Mouse (Mus musculus): ENCODE measurements at regions not wholly inside any gene's neighbourhood (a gene's known extent, or its start where the extent isn't known, plus 50 kb on each side); places are given as distances from the start of the nearest gene placed in this dataset.
"Not testable (repeated sequence)": the region's sequence is repeated elsewhere in the genome, so short reads cannot be mapped to it uniquely, and the experiment has no call there.

DNA sequence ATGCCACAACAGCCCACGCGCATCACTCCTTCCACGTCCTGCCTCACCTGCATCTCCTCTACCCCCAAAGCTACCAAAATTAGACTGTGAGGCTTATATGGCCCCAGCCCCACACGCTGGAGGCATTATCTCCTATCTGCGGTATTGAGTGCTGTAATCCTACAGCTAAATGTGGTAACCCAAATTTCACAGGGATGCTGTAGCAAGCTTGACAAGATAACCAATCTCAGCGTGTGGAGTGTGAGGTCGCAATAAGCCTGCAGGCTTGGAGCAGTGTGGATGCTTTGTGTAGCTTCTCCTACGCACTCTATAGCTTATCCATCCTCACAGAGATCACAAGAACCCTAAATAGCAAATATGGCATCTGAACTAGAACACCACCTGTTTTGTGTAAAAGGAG, 251.2 kb upstream of the Kcnh8 start:
- H3K36me3 ChIP-seq (ENCODE audit: control insufficient read depth, insufficient read depth, low read length): no peaks in the 10 kb centered on the region
- no peak for ATAC-seq (ENCODE audit: low read depth)
- no peak overlapping the region for H3K9ac ChIP-seq (ENCODE audit: low read length)
- H3K4me1 ChIP-seq (replicated peaks; ENCODE audit: control insufficient read depth, insufficient read depth, low read length): no peaks in the 10 kb centered on the region
- WGBS: 79% methylated on average over 8 of the region's 8 CpGs
- H3K27me3 ChIP-seq (ENCODE audit: control insufficient read depth, insufficient read depth, low read depth, low read length): no peaks in the 10 kb centered on the region
- H3K4me2 ChIP-seq (ENCODE audit: low read depth, low read length): no peak overlapping the region
- no peak overlapping the region for H3K4me3 ChIP-seq (ENCODE audit: low read length)
- no peak overlapping the region for H3K27ac ChIP-seq (ENCODE audit: low read length)
- H3K9me3 ChIP-seq (ENCODE audit: control insufficient read depth, low read length): no peaks in the 10 kb centered on the region

- H3K27me3 ChIP-seq (ENCODE audit: control insufficient read depth, insufficient read depth, low read depth, low read length): no peaks in the 10 kb centered on the region
- H3K36me3 ChIP-seq (ENCODE audit: control insufficient read depth, insufficient read depth, low read length): no peaks in the 10 kb centered on the region
- no peak for ATAC-seq (ENCODE audit: low read depth)
- no peaks in the 10 kb centered on the region for H3K9me3 ChIP-seq (ENCODE audit: control insufficient read depth, low read length)
- H3K4me2 ChIP-seq (ENCODE audit: low read depth, low read length): no peak overlapping the region
- no peak overlapping the region for H3K4me3 ChIP-seq (ENCODE audit: low read length)
- H3K27ac ChIP-seq (ENCODE audit: low read length): no peak overlapping the region
- H3K9ac ChIP-seq (ENCODE audit: low read length): no peak overlapping the region
- H3K4me1 ChIP-seq (replicated peaks; ENCODE audit: control insufficient read depth, insufficient read depth, low read length): no peaks in the 10 kb centered on the region
Observed at GRCm38 (mm10) chr17:52350696-52351095, 251.8 kb upstream of the Kcnh8 start.

DNA sequence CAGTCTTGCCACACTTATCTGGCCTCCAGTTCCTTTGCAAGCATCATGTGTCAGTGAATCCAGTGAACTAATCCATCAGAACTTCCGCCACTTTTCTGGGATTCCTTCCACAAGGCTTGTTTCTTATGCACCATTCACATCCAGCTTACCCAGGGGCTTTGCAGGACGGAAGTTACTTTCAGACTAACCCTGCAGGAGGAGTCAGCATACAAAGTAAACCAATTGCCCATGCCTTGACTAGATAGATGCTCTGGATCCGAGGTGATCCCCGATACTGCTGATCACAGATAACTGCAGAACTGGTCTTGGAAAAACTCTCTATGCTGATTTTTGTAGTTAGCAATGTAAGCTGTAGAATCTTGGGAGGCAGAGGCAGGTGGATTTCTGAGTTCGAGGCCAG, 252.6 kb upstream of the Kcnh8 start:
- no peak for ATAC-seq (ENCODE audit: low read depth)
- H3K4me3 ChIP-seq (ENCODE audit: low read length): no peak overlapping the region
- no peak overlapping the region for H3K4me2 ChIP-seq (ENCODE audit: low read depth, low read length)
- H3K9ac ChIP-seq (ENCODE audit: low read length): no peak overlapping the region
- no peaks in the 10 kb centered on the region for H3K4me1 ChIP-seq (replicated peaks; ENCODE audit: control insufficient read depth, insufficient read depth, low read length)
- H3K36me3 ChIP-seq (ENCODE audit: control insufficient read depth, insufficient read depth, low read length): no peaks in the 10 kb centered on the region
- no peaks in the 10 kb centered on the region for H3K9me3 ChIP-seq (ENCODE audit: control insufficient read depth, low read length)
- H3K27me3 ChIP-seq (ENCODE audit: control insufficient read depth, insufficient read depth, low read depth, low read length): no peaks in the 10 kb centered on the region
- 76% methylated on average over 5 of the region's 5 CpGs for WGBS
- H3K27ac ChIP-seq (ENCODE audit: low read length): no peak overlapping the region

DNA sequence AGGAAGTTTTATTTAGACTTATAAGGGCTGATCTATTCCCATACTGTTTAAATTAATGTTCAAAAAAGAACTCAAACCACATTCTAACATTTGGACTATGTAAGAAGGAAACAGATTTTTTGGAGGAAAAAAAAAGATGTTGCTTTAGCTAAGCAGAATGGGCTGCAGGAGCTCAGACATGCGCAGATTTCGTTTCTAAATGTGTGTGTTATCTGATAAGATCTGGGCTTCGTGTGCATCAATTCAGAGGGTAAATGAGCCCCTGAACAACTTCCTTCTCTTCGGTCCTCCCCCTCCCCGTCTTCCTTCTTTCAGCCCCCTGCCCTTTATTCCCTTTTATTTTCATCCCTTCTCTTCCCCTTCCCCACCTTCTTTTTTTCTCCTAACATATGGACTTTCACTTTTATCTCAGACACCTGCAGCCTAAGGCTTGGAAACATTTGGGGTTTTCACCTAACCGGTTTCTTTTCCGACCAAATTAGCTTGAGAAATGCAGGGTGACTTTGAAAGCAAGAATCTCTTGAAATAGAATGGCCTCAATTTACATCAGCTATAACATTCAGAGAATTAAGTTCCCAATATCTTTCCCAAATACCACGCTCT, 253.9 kb upstream of the Kcnh8 start:
- no peaks in the 10 kb centered on the region for H3K36me3 ChIP-seq (ENCODE audit: control insufficient read depth, insufficient read depth, low read length)
- no peak overlapping the region for H3K4me3 ChIP-seq (ENCODE audit: low read length)
- ATAC-seq (ENCODE audit: low read depth): no peak
- no peak overlapping the region for H3K9ac ChIP-seq (ENCODE audit: low read length)
- no peaks in the 10 kb centered on the region for H3K27me3 ChIP-seq (ENCODE audit: control insufficient read depth, insufficient read depth, low read depth, low read length)
- H3K27ac ChIP-seq (ENCODE audit: low read length): no peak overlapping the region
- H3K4me2 ChIP-seq (ENCODE audit: low read depth, low read length): no peak overlapping the region
- no peaks in the 10 kb centered on the region for H3K4me1 ChIP-seq (replicated peaks; ENCODE audit: control insufficient read depth, insufficient read depth, low read length)
- WGBS: 49% methylated on average over 8 of the region's 8 CpGs
- H3K9me3 ChIP-seq (ENCODE audit: control insufficient read depth, low read length): no peaks in the 10 kb centered on the region

DNA sequence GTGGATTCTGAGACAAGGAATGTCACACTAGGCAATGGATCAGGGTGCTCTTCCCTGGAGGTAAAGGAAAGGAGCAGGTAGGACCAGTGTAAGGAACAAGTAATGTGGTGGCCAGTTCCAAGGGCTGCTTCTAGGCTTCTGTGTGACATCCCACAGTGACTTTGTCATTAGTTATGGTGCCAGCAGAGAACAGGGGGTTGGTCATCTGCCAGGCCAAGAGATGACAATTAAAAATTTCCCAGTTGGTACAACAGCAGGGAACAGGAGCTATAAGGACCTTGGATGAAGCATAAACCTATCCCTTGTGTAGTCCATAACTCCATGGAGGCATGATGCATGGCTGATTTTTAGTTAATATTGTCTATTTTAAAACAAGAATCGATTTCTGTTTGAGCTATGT, 281.9 kb upstream of the Kcnh8 start:
- 59% methylated on average over 1 of the region's 1 CpGs for WGBS
- Histone ChIP-seq H3K4me2 (ENCODE audit: low read depth, low read length) (no peak overlapping the region), H3K27me3 (ENCODE audit: control insufficient read depth, insufficient read depth, low read depth, low read length) (no peaks in the 10 kb centered on the region), H3K4me3 (ENCODE audit: low read length) (no peak overlapping the region), H3K27ac (ENCODE audit: low read length) (no peak overlapping the region), H3K4me1 (replicated peaks; ENCODE audit: control insufficient read depth, insufficient read depth, low read length) (no peaks in the 10 kb centered on the region), H3K36me3 (ENCODE audit: control insufficient read depth, insufficient read depth, low read length) (no peaks in the 10 kb centered on the region), H3K9me3 (ENCODE audit: control insufficient read depth, low read length) (no peaks in the 10 kb centered on the region), H3K9ac (ENCODE audit: low read length) (no peak overlapping the region)
- no peak for ATAC-seq (ENCODE audit: low read depth)

DNA sequence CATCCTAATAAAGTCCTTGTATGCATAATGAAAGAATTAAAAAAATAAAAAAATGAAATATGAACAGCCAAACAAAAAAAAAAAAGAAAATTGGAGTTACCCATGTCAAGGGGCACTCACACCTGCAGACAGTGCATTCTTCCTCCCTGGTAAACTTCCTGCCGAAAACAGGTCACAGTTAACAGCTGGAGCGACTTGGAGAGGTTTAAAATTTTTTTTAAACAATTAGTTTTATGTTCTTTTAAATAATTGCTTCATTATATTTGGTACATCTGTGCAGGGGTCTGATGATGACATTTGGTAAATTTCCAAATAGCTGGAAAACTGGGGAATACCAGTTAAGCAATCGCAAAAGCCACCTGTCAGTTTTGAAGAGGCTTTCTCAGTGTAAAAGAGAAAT, 285.5 kb upstream of the Kcnh8 start:
- Histone ChIP-seq H3K9me3 (ENCODE audit: control insufficient read depth, low read length) (no peaks in the 10 kb centered on the region), H3K27me3 (ENCODE audit: control insufficient read depth, insufficient read depth, low read depth, low read length) (no peaks in the 10 kb centered on the region), H3K4me1 (replicated peaks; ENCODE audit: control insufficient read depth, insufficient read depth, low read length) (no peaks in the 10 kb centered on the region), H3K36me3 (ENCODE audit: control insufficient read depth, insufficient read depth, low read length) (no peaks in the 10 kb centered on the region), H3K9ac (ENCODE audit: low read length) (no peak overlapping the region), H3K27ac (ENCODE audit: low read length) (no peak overlapping the region), H3K4me3 (ENCODE audit: low read length) (no peak overlapping the region), H3K4me2 (ENCODE audit: low read depth, low read length) (no peak overlapping the region)
- ATAC-seq (ENCODE audit: low read depth): no peak
- 69% methylated on average over 3 of the region's 3 CpGs for WGBS

DNA sequence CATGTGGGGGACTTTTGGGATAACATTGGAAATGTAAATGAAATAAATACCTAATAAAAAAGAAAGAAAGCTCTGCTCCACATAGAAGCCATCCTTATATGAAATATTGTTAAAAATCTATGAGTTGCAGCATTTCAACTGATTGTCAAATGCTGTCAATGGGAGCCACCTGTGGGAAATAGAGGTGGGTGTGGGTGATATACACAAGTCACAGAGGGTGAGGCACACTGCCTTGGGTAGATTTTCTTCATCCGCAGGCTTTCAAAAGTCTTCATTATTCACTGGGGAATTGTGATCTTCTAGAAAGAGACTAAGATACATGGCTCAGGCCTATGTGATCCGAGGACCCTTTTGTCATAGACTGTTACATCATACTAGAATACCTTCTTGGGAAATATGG, 286.6 kb upstream of the Kcnh8 start:
- Histone ChIP-seq H3K36me3 (ENCODE audit: control insufficient read depth, insufficient read depth, low read length) (no peaks in the 10 kb centered on the region), H3K27ac (ENCODE audit: low read length) (no peak overlapping the region), H3K4me3 (ENCODE audit: low read length) (no peak overlapping the region), H3K4me1 (replicated peaks; ENCODE audit: control insufficient read depth, insufficient read depth, low read length) (no peaks in the 10 kb centered on the region), H3K4me2 (ENCODE audit: low read depth, low read length) (no peak overlapping the region), H3K27me3 (ENCODE audit: control insufficient read depth, insufficient read depth, low read depth, low read length) (no peaks in the 10 kb centered on the region), H3K9me3 (ENCODE audit: control insufficient read depth, low read length) (no peaks in the 10 kb centered on the region), H3K9ac (ENCODE audit: low read length) (no peak overlapping the region)
- no peak for ATAC-seq (ENCODE audit: low read depth)
- WGBS: 84% methylated on average over 2 of the region's 2 CpGs

DNA sequence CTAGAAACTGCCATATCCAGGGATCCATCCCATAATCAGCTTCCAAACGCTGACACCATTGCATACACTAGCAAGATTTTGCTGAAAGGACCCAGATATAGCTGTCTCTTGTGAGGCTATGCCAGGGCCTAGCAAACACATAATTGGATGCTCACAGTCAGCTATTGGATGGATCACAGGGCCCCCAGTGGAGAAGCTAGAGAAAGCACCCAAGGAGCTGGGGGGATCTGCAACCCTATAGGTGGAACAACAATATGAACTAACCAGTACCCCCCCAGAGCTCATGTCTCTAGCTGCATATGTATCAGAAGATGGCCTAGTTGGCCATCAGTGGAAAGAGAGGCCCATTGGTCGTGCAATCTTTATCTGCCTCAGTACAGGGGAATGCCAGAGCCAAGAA, 287.1 kb upstream of the Kcnh8 start:
- ATAC-seq (ENCODE audit: low read depth); H3K27me3 ChIP-seq (ENCODE audit: control insufficient read depth, insufficient read depth, low read depth, low read length); H3K36me3 ChIP-seq (ENCODE audit: control insufficient read depth, insufficient read depth, low read length); H3K4me1 ChIP-seq (replicated peaks; ENCODE audit: control insufficient read depth, insufficient read depth, low read length); H3K9ac ChIP-seq (ENCODE audit: low read length); H3K4me3 ChIP-seq (ENCODE audit: low read length); H3K27ac ChIP-seq (ENCODE audit: low read length); H3K4me2 ChIP-seq (ENCODE audit: low read depth, low read length); H3K9me3 ChIP-seq (ENCODE audit: control insufficient read depth, low read length): not testable (repeated sequence)
- 68% methylated on average over 1 of the region's 2 CpGs for WGBS

GRCm38 (mm10) chr17:52312043-52312442, 290.5 kb upstream of the Kcnh8 start:
- no peak overlapping the region for H3K4me3 ChIP-seq (ENCODE audit: low read length)
- ATAC-seq (ENCODE audit: low read depth): no peak
- no peaks in the 10 kb centered on the region for H3K27me3 ChIP-seq (ENCODE audit: control insufficient read depth, insufficient read depth, low read depth, low read length)
- no peak overlapping the region for H3K27ac ChIP-seq (ENCODE audit: low read length)
- H3K36me3 ChIP-seq (ENCODE audit: control insufficient read depth, insufficient read depth, low read length): no peaks in the 10 kb centered on the region
- no peaks in the 10 kb centered on the region for H3K4me1 ChIP-seq (replicated peaks; ENCODE audit: control insufficient read depth, insufficient read depth, low read length)
- no peak overlapping the region for H3K4me2 ChIP-seq (ENCODE audit: low read depth, low read length)
- H3K9me3 ChIP-seq (ENCODE audit: control insufficient read depth, low read length): no peaks in the 10 kb centered on the region
- H3K9ac ChIP-seq (ENCODE audit: low read length): no peak overlapping the region
- WGBS: 76% methylated on average over 1 of the region's 1 CpGs

DNA sequence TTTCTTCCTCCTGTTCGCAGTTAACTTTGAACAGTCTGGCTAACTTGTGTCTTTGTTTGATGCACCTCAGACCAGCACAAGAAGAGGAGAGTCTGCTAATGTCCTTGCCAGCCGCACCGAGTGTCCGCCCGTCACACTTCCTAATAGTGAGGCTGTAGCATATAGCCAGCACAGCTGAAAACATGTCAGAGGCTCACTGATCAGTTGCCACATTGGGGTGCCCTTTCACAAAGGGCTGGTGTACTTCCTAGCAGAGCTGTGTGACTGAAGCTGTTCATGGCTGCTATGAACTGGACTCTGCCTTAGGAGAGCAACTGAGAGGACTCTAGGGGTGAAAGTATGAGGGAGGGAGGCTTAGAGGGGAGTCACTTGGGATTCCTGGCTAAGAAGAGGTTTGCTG, 293.7 kb upstream of the Kcnh8 start:
- Histone ChIP-seq H3K36me3 (ENCODE audit: control insufficient read depth, insufficient read depth, low read length) (no peaks in the 10 kb centered on the region), H3K9ac (ENCODE audit: low read length) (no peak overlapping the region), H3K9me3 (ENCODE audit: control insufficient read depth, low read length) (no peaks in the 10 kb centered on the region), H3K27ac (ENCODE audit: low read length) (no peak overlapping the region), H3K4me2 (ENCODE audit: low read depth, low read length) (no peak overlapping the region), H3K4me1 (replicated peaks; ENCODE audit: control insufficient read depth, insufficient read depth, low read length) (no peaks in the 10 kb centered on the region), H3K27me3 (ENCODE audit: control insufficient read depth, insufficient read depth, low read depth, low read length) (no peaks in the 10 kb centered on the region), H3K4me3 (ENCODE audit: low read length) (no peak overlapping the region)
- no peak for ATAC-seq (ENCODE audit: low read depth)
- WGBS: 87% methylated on average over 5 of the region's 5 CpGs

Data from lung, embryonic 16.5 days (tissue).